Mouse (Mus musculus): ENCODE data around the gene Mus81.
"Not testable (repeated sequence)": the region's sequence is repeated elsewhere in the genome, so short reads cannot be mapped to it uniquely, and the experiment has no call there.

Gene Mus81

DNA sequence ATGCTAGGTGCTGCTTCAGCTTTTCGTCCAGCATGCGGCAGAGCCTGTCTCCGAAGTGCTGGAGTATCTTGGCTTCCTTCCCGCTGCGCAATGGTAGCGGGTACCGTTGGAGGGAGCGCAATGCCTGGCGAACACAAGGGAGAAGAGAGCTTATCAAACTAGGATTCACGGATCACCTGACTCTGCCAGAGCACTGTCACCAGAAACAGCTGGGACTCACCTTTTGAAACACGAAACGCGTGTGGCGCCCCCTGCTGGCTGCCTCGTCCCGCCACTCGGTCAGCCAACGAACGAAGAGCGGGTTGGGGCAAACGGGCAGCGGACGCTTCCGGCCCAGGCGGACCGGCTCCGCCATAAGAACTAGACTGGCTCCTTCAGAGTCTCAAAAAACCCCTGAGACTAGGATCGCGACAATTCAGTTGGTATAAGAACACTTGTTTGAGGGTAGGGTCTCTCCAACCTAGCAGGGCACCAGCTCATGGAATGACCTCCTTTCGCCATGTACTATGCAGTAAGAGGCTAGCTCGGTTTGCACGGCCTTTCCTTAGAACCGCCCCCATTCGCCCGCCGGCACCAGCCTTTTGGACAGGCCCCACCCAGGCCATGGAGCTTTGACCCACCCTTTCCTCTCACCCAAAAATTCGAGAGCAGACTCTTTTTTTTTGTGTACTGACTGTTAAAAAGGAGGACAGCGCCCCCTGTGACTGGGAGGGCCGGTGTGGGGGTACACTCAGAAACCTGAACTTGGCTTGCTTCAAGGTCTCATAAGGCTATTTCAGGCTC, at the start of gene Mus81:
TSS of gene Mus81 (minus strand) at position 635 of the 783 bp plus-strand sequence.
- peak; percentile 25 for ATAC-seq (ENCODE audit: low TSS enrichment)

DNA sequence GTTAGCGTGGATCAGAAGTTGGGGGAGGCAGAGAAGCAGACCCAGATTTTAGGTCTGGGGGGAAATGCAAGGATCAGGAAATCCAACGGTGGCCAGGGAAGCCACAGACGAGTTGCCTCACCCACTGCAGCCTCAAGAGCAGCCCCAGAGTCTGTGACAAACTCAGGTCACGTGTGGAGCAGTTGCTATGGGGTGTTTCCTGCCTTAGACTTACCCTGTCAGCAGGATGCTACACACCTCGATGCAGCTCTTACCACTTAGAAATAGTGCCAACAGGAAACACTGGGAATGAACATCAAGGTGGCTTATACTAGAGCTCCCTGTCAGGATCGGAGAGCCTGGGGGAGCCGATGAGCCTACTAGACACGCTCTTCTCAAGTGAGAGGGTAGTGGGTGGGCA, 44.3 kb upstream of the Mus81 start:
- no peak for ATAC-seq (ENCODE audit: low TSS enrichment)

DNA sequence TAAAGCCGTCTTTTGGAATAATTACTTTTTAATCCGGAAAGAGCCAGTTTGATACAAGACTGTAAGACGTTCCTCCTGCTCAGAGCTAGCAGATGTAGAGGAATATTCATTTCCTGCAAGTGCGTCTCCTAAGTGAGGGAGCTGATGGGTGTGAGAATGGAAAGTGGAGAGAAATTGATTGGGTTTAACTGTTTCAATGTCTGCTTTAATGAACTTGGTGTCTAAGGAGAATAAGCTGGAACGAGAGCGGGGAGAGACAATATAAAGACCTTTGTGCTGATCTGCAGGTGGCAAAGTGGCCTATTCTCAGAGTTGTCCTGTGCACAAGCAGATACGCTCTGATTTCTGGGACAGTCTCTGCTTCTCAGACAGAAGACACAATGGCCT, 41.9 kb upstream of the Mus81 start:
- no peak for ATAC-seq (ENCODE audit: low TSS enrichment)

GRCm38 (mm10) chr19:5529325-5530137, 41.3 kb upstream of the Mus81 start:
- ATAC-seq (ENCODE audit: low TSS enrichment), result peak; percentile 91

DNA sequence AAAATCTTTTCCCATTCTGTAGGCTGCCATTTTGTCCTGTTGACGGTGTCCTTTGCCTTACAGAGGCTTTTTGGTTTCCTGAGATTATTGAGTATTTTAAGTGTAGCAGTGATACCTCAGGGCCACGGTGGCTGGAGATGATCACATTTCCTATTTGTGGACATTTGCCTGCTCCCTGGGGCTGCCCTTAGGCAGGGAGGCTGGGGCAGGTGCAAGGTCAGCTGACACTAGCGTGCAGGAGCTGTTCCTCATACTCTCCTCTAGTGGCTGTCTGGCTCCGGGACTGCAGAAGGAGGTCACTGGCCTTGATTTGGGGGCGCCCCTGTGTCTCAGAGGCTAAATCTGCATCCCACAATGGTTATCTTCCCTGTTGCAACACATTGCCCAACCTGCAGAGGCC, 37.0 kb upstream of the Mus81 start:
- ATAC-seq (ENCODE audit: low TSS enrichment), result no peak

GRCm38 (mm10) chr19:5518721-5519120, 30.5 kb upstream of the Mus81 start:
- ATAC-seq (ENCODE audit: low TSS enrichment), result no peak

GRCm38 (mm10) chr19:5516906-5517505, 28.8 kb upstream of the Mus81 start:
- ATAC-seq (ENCODE audit: low TSS enrichment), result no peak; the same call in 1 of the 2 replicates

GRCm38 (mm10) chr19:5515840-5516777, 27.9 kb upstream of the Mus81 start:
- ATAC-seq (ENCODE audit: low TSS enrichment), result no peak

DNA sequence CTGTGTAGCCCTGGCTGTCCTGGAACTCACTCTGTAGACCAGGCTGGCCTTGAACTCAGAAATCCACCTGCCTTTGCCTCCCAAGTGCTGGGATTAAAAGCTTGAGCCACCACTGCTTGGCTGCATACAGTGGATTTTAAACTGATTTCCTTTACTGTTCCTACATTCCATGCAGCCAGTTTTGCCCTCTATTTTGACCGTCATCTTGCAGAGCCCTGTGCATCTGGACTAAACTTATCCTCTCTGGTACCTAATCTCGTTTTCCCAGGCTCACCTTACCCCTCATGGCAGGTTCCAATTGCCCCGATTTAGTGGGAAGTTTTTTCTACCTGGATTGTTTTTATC, 24.8 kb upstream of the Mus81 start:
- ATAC-seq (ENCODE audit: low TSS enrichment), result no peak

DNA sequence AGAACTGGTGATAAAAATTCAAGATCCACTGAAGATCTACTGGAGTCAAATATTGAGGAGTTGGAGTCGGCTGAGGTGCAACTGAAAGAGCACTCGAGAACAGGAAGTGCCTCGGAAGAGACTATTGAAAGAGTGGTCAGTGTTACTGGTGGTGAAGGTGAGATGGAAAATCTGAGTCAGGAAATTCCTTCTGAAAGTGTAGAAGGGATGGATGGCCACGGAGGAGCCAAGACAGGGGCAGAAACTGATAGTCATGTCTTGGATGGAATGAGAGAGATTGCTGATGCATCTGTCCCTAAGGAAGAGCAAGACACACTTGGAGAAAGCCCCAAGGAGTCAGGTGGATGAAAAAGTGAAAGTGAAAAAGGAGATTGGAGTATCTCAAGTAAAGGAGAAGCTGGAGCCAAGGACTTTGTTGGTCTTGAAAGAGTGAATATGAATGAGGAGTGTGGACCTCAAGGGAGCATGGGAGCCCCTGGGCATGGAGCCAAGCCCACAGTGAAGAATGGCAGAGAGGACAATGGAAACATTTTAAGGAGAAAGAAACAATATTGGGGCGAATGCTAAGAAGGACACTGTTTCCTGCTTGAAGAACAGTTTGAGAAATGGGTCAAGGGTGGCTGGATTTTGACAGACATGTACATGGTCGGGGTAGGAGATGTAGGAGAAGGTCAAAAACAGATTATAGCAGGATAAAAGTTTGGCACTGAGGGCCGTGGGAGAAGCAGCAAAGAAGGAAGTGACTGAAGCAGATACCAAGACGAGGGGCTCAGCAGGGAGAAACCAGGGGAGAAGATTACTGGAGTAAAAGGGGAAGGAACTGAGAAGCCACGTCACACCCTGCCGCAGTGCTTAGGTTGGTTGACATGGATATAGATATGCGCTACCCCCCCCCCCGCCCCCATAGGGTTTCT, 24.1 kb upstream of the Mus81 start:
- ATAC-seq (ENCODE audit: low TSS enrichment), result no peak

DNA sequence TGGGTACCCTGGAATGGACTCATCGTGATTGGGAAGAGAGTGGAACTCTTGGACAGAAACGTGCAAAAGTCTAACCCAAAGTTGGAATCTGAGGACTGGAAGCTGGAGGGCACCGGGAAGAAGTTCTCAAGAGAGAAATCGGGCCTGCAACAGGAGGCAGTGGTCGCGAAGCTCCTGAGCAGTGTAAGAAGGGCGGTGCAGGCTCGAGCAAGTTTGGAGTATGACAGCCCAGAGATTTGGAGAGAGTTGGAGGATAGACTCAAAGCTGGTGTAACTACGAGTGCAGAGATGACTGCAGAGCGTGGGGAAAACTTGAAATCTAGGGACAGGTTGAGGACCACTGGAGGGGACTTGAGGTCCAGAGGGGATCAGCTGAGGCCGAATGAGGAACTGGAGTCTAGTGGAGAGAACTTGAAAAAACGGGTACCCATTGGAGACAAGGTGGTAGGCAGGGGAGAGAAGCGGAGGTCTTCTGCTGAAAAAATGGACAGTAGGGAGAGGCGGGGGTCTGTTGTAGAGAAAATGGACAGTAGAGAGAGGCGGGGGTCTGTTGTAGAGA, 23.0 kb upstream of the Mus81 start:
- no peak for ATAC-seq (ENCODE audit: low TSS enrichment)

GRCm38 (mm10) chr19:5510031-5511026, 22.1 kb upstream of the Mus81 start, which contains the start of gene Snx32:
Gene Snx32 (minus strand): TSS chr19:5510538.
- ATAC-seq (ENCODE audit: low TSS enrichment), result peak; percentile 99

GRCm38 (mm10) chr19:5503687-5504086, 15.5 kb upstream of the Mus81 start, which contains the start of gene 1700020D05Rik:
Gene 1700020D05Rik (minus strand): TSS chr19:5503787.
- ATAC-seq (ENCODE audit: low TSS enrichment), result no peak

- ATAC-seq (ENCODE audit: low TSS enrichment), result no peak
These were observed 12.2 kb upstream of the Mus81 start for GRCm38 (mm10) chr19:5500330-5500875.

DNA sequence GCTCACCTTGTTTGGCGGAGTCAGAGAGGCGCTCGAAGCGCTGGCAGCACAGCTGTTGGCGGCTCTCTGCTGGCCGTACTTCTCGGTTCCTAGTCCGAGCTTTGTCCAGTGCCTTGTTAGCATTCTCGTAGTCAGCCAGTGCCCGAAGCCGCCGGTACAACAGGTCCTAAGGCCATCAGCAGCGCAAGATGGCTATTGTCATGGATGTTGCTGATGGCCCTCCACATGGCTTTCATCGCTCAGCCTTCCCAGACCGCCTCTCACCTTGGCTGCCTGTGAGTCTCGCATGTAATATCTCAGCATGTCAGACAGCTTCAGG, 7.8 kb upstream of the Mus81 start:
- no peak for ATAC-seq (ENCODE audit: low TSS enrichment)

DNA sequence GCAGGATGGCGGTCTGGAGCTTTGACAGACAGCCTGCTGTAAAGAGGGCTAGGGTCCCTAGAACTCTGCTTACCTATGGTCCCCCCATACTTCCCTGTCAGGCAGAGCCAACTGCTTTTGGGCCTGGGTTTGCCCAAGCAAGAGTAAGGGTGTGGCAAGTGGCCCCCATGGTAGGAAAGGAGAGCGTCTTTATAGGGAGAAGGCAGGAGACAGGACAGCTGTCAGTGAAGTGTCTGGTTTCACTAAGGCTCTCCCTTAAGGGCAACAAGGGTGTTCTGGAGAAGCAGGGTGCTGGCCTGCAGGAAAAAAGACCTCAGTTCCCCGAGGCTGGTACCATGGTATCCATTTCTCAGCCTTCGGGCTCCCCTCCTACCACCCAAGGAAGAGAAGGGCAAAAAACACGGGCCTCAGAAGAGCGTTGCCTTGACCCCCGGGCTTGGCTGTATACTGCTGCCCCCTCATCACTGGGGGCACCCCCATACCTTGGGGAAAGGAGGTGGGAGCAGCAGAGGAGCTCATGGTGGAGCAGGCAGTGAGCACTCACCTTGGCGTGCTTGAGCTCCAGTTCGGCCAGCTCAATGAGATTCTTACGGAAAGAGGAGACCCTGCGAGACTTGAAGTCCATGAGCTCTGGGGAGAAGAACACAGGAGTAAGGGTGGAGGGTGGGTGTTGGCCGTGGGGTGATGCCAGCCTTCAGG, 7.3 kb upstream of the Mus81 start:
- ATAC-seq (ENCODE audit: low TSS enrichment), result no peak

- ATAC-seq (ENCODE audit: low TSS enrichment), result no peak
These were observed 6.1 kb upstream of the Mus81 start for GRCm38 (mm10) chr19:5494314-5494713.

GRCm38 (mm10) chr19:5493301-5493721, 5.1 kb upstream of the Mus81 start:
- ATAC-seq (ENCODE audit: low TSS enrichment), result not testable (repeated sequence)
